Mouse (Mus musculus): ENCODE data around the gene Baz2a.

- no peak for TF ChIP-seq CTCF (IDR thresholded peaks at IDR 0.05; ENCODE audit: extremely low read depth, insufficient read depth, insufficient read length, insufficient replicate concordance)
- TF ChIP-seq POLR2A (IDR thresholded peaks at IDR 0.05; ENCODE audit: low read depth, low read length) = no peak
Observed at GRCm38 (mm10) chr10:128144961-128145360, 53.6 kb downstream of the Baz2a start.
